Mouse (Mus musculus): ENCODE results near the gene Slc36a1. TPM values are rescaled to one million over a fixed set of nuclear protein-coding genes. Genes with fewer than 3 reads are reported as not detected.

The Slc36a1 gene
- polyA plus RNA-seq (2014; fragmentation: Illumina TruSeq; extraction: RNeasy Lipid Tissue Mini Kit (QIAGEN cat#74804); ENCODE audit: low read depth, low replicate concordance), result 6.8 TPM

GRCm38 (mm10) chr11:55204159-55204596, at the start of gene Slc36a1:
Gene Slc36a1 (plus strand): TSS chr11:55204350.

GRCm38 (mm10) chr11:55184733-55185291, 19.3 kb upstream of the Slc36a1 start, which contains the start of gene Slc36a2:
Gene Slc36a2 (minus strand): TSS chr11:55185077.

Other genes with a start within 250 kb of the Slc36a1 start
- gene Tnip1, start 241.4 kb upstream of the Slc36a1 start, polyA plus RNA-seq (2014; fragmentation: Illumina TruSeq; extraction: RNeasy Lipid Tissue Mini Kit (QIAGEN cat#74804); ENCODE audit: low read depth, low replicate concordance), result 33.6 TPM
- 193 TPM for gene Anxa6, start 170.9 kb upstream of the Slc36a1 start, polyA plus RNA-seq (2014; fragmentation: Illumina TruSeq; extraction: RNeasy Lipid Tissue Mini Kit (QIAGEN cat#74804); ENCODE audit: low read depth, low replicate concordance)
- gene Ccdc69, start 126.2 kb upstream of the Slc36a1 start, polyA plus RNA-seq (2014; fragmentation: Illumina TruSeq; extraction: RNeasy Lipid Tissue Mini Kit (QIAGEN cat#74804); ENCODE audit: low read depth, low replicate concordance), result 15.3 TPM
- gene Gm2a, start 106.2 kb upstream of the Slc36a1 start, polyA plus RNA-seq (2014; fragmentation: Illumina TruSeq; extraction: RNeasy Lipid Tissue Mini Kit (QIAGEN cat#74804); ENCODE audit: low read depth, low replicate concordance), result 64.6 TPM
- 0.24 TPM for gene Slc36a3, start 52.6 kb upstream of the Slc36a1 start, polyA plus RNA-seq (2014; fragmentation: Illumina TruSeq; extraction: RNeasy Lipid Tissue Mini Kit (QIAGEN cat#74804); ENCODE audit: low read depth, low replicate concordance)
- 40.2 TPM for gene Slc36a2, start 19.3 kb upstream of the Slc36a1 start, polyA plus RNA-seq (2014; fragmentation: Illumina TruSeq; extraction: RNeasy Lipid Tissue Mini Kit (QIAGEN cat#74804); ENCODE audit: low read depth, low replicate concordance)
- gene Fat2, start 132.2 kb downstream of the Slc36a1 start, polyA plus RNA-seq (2014; fragmentation: Illumina TruSeq; extraction: RNeasy Lipid Tissue Mini Kit (QIAGEN cat#74804); ENCODE audit: low read depth, low replicate concordance), result 1.4 TPM
- 1,467 TPM for gene Sparc, start 218.8 kb downstream of the Slc36a1 start, polyA plus RNA-seq (2014; fragmentation: Illumina TruSeq; extraction: RNeasy Lipid Tissue Mini Kit (QIAGEN cat#74804); ENCODE audit: low read depth, low replicate concordance)

Data from adipose tissue, adult 10 weeks (tissue).